Mouse (Mus musculus) lung, embryonic 15.5 days (tissue): Measurements from ENCODE around the gene Adamts3. TPM values are rescaled to one million over a fixed set of nuclear protein-coding genes. Genes with fewer than 3 reads are reported as not detected.

Experiments
- ATAC-seq: fragments of 200-750 bp; cut with Nextera tagmentation; 2 replicates; pipeline ENCODE4 v1.8.0; 2017; ENCODE audit warnings: moderate number of reproducible peaks, borderline replicate concordance; ENCODE audit not compliant: low FRiP score, low TSS enrichment; ENCODE audit errors: extremely low read depth
- H3K27ac ChIP-seq: fragments of 300-500 bp; sonication (generic); 2 replicates; pipeline ENCODE4 v1.5.1; 2015; ENCODE audit warnings: moderate library complexity, mild to moderate bottlenecking, inconsistent platforms
- H3K27me3 ChIP-seq: fragments of 300-500 bp; sonication (generic); 2 replicates; pipeline ENCODE4 v1.6.1; 2015; ENCODE audit warnings: inconsistent platforms
- H3K36me3 ChIP-seq: fragments of 300-500 bp; sonication (generic); 2 replicates; pipeline ENCODE4 v1.6.1; 2015; ENCODE audit warnings: inconsistent platforms
- H3K4me1 ChIP-seq: fragments of 300-500 bp; sonication (generic); 2 replicates; pipeline ENCODE4 v1.6.1; 2015; ENCODE audit warnings: inconsistent platforms
- H3K4me2 ChIP-seq: fragments of 300-500 bp; sonication (generic); 2 replicates; pipeline ENCODE4 v1.6.1; 2015; ENCODE audit warnings: inconsistent platforms, mild to moderate bottlenecking, moderate library complexity
- H3K4me3 ChIP-seq: fragments of 300-500 bp; sonication (generic); 2 replicates; pipeline ENCODE4 v1.5.1; 2015; ENCODE audit warnings: mild to moderate bottlenecking, inconsistent platforms
- H3K9ac ChIP-seq: fragments of 300-500 bp; sonication (generic); 2 replicates; pipeline ENCODE4 v1.6.1; 2015; ENCODE audit warnings: inconsistent platforms
- H3K9me3 ChIP-seq: fragments of 300-500 bp; sonication (generic); 2 replicates; pipeline ENCODE4 v1.6.1; 2016; ENCODE audit warnings: inconsistent platforms
- WGBS: fragments of 180-500 bp; shearing (Covaris S2); methylation state at CpG from one replicate; pipeline ENCODE4 v1.1.7; 2015; 5-methylcytosine and 5-hydroxymethylcytosine counted together
- polyA plus RNA-seq: library from polyadenylated mRNA; unstranded; fragments of >200 nt; fragmentation: Nextera tagmentation; extraction: Ambion mirVana; gene quantifications from 2 replicates; pipeline ENCODE4 v1.2.1, GENCODE M21; 2015

Gene Adamts3
- polyA plus RNA-seq, 1 experiment from 2014 or later = 3.8 TPM

GRCm38 (mm10) chr5:89881425-89881824 is 1.7 kb downstream of the Adamts3 start:
- Histone ChIP-seq H3K36me3 (no peaks in the 10 kb centered on the region), H3K9me3 (no peaks in the 10 kb centered on the region), H3K9ac (no peak overlapping the region), H3K4me1 (peaks cover 17% of the 10 kb centered on the region), H3K4me2 (peak overlapping the region; percentile 100), H3K27ac (no peak overlapping the region), H3K4me3 (peak overlapping the region; percentile 80), H3K27me3 (no peaks in the 10 kb centered on the region)
- 26% methylated on average over 4 of the region's 4 CpGs for WGBS
- no peak for ATAC-seq

DNA sequence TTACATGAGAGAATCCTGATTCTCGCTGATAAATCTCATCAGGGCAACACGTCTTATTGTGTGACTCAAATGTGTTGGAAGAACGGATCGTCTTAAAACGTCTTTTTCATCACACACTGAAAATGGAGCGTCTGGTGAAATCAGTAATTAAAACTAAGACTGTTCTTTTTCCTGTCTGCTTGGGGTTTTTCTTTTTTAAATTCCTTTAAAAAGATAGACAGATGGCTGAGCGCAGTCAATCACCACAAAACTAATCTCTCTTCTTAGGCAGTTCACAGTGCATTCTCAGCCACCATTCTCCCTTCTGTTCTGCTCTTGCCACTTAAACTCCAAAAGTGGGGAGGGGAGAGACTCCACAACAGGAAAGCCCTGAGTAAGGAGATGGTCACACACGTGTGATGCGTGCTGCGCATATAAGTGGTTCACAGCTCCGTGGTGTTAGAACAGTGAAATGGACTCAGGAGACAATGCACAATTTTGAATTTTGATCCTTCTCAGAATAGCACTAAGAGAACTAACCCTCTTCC is 4.2 kb downstream of the Adamts3 start:
- Histone ChIP-seq H3K9me3 (no peaks in the 10 kb centered on the region), H3K27ac (no peak overlapping the region), H3K4me1 (peaks cover 17% of the 10 kb centered on the region), H3K36me3 (no peaks in the 10 kb centered on the region), H3K4me3 (no peak overlapping the region), H3K9ac (no peak overlapping the region), H3K27me3 (no peaks in the 10 kb centered on the region), H3K4me2 (no peak overlapping the region)
- WGBS = 77% methylated on average over 11 of the region's 11 CpGs
- no peak for ATAC-seq

DNA sequence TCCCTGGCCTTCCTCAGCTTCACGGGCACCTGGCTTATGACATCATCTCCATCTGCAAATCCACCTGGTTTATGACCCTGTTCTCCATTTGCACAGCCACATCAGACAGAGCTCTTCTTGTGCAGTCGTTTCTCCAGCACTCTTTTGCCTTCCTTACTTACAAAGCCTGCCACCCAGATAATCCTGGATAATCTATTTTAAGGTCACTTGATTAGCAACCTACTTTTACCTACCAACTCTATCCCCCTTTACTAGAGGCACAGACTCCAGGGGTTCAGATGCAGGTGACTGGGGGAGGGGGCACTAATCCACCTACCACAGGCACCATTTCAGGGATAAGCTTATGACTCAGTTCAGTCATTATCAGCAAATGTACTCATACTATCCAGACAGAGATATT is 10.5 kb downstream of the Adamts3 start:
- Histone ChIP-seq H3K4me1 (no peaks in the 10 kb centered on the region), H3K36me3 (no peaks in the 10 kb centered on the region), H3K4me2 (no peak overlapping the region), H3K9me3 (no peaks in the 10 kb centered on the region), H3K27ac (no peak overlapping the region), H3K9ac (no peak overlapping the region), H3K4me3 (no peak overlapping the region), H3K27me3 (no peaks in the 10 kb centered on the region)
- no peak for ATAC-seq
- WGBS = 51% methylated on average over 2 of the region's 2 CpGs

DNA sequence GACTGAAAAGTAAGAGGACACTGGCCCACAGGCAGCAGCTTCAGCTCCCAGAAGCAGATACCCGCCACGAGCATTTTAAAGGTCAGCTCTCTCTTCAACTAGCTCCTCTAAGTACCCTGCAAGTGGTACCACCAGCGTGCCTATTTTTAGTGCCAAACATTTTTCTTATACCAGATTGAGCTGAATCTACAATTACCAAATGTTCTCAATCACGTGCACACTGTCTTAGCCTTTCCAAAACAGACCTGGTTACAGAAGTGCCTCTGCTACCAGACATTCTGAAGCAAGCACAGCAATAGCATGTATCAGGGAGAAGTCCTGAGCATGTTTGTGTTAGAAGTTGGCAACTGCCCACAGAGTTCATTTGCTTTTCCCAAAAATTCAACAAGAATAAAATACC is 23.5 kb downstream of the Adamts3 start:
- H3K4me3 ChIP-seq = no peak overlapping the region
- no peaks in the 10 kb centered on the region for H3K9me3 ChIP-seq
- no peak for ATAC-seq
- H3K4me1 ChIP-seq = no peaks in the 10 kb centered on the region
- no peak overlapping the region for H3K9ac ChIP-seq
- no peak overlapping the region for H3K27ac ChIP-seq
- H3K36me3 ChIP-seq = no peaks in the 10 kb centered on the region
- 73% methylated on average over 4 of the region's 4 CpGs for WGBS
- H3K4me2 ChIP-seq = no peak overlapping the region
- H3K27me3 ChIP-seq = no peaks in the 10 kb centered on the region

- Histone ChIP-seq H3K4me3 (no peak overlapping the region), H3K9ac (no peak overlapping the region), H3K27ac (no peak overlapping the region), H3K9me3 (no peaks in the 10 kb centered on the region), H3K4me1 (no peaks in the 10 kb centered on the region), H3K36me3 (no peaks in the 10 kb centered on the region), H3K4me2 (no peak overlapping the region), H3K27me3 (no peaks in the 10 kb centered on the region)
- 97% methylated on average over 1 of the region's 1 CpGs for WGBS
- no peak for ATAC-seq
Observed at GRCm38 (mm10) chr5:89858837-89859236, 24.3 kb downstream of the Adamts3 start.

- Histone ChIP-seq H3K4me2 (no peak overlapping the region), H3K9me3 (no peaks in the 10 kb centered on the region), H3K4me1 (peaks cover 6% of the 10 kb centered on the region), H3K4me3 (no peak overlapping the region), H3K27me3 (no peaks in the 10 kb centered on the region), H3K27ac (no peak overlapping the region), H3K36me3 (no peaks in the 10 kb centered on the region), H3K9ac (no peak overlapping the region)
- 60% methylated on average over 1 of the region's 1 CpGs for WGBS
- no peak for ATAC-seq
Observed at GRCm38 (mm10) chr5:89846551-89846950, 36.6 kb downstream of the Adamts3 start.

DNA sequence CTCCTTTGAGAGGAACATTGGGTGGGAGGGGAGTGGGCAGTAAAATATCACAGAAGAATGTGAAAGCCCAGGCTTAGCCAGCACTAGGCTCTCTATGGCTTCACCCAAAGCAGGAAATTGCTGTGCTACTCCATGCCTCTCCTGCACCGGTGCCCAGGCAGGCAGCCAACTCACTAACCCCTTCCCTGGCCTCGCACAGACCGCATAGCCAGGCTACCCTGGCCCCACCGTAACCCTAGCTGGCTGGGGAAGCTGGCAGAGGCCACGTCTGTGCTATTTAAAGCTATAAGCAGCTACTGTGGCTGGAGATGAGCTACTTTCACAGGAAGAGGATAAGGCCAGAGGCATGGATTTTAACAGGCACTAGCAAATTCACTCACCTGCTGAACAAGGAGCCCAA is 38.8 kb downstream of the Adamts3 start:
- Histone ChIP-seq H3K27me3 (no peaks in the 10 kb centered on the region), H3K36me3 (no peaks in the 10 kb centered on the region), H3K9ac (no peak overlapping the region), H3K9me3 (no peaks in the 10 kb centered on the region), H3K4me3 (no peak overlapping the region), H3K4me1 (peaks cover 6% of the 10 kb centered on the region), H3K27ac (no peak overlapping the region), H3K4me2 (no peak overlapping the region)
- ATAC-seq = peak; percentile 79
- 14% methylated on average over 5 of the region's 5 CpGs for WGBS

GRCm38 (mm10) chr5:89843478-89843877 is 39.7 kb downstream of the Adamts3 start:
- peaks cover 6% of the 10 kb centered on the region for H3K4me1 ChIP-seq
- no peak overlapping the region for H3K4me2 ChIP-seq
- H3K4me3 ChIP-seq = no peak overlapping the region
- H3K9me3 ChIP-seq = no peaks in the 10 kb centered on the region
- no peak overlapping the region for H3K27ac ChIP-seq
- H3K27me3 ChIP-seq = no peaks in the 10 kb centered on the region
- H3K36me3 ChIP-seq = no peaks in the 10 kb centered on the region
- H3K9ac ChIP-seq = no peak overlapping the region
- no peak for ATAC-seq
- WGBS = 74% methylated on average over 7 of the region's 7 CpGs

GRCm38 (mm10) chr5:89839627-89840026 is 43.5 kb downstream of the Adamts3 start:
- 0 out of 2 replicates have a peak, but pooled peaks have one; percentile 23 for ATAC-seq
- Histone ChIP-seq H3K9ac (no peak overlapping the region), H3K36me3 (no peaks in the 10 kb centered on the region), H3K4me3 (no peak overlapping the region), H3K27ac (no peak overlapping the region), H3K9me3 (no peaks in the 10 kb centered on the region), H3K27me3 (no peaks in the 10 kb centered on the region), H3K4me1 (peaks cover 5% of the 10 kb centered on the region), H3K4me2 (no peak overlapping the region)
- WGBS = 47% methylated on average over 4 of the region's 4 CpGs

GRCm38 (mm10) chr5:89821175-89821574 is 62.0 kb downstream of the Adamts3 start:
- no peak for ATAC-seq

GRCm38 (mm10) chr5:89819531-89819930 is 63.6 kb downstream of the Adamts3 start:
- H3K27me3 ChIP-seq = no peaks in the 10 kb centered on the region
- no peak overlapping the region for H3K9ac ChIP-seq
- H3K9me3 ChIP-seq = no peaks in the 10 kb centered on the region
- peaks cover 6% of the 10 kb centered on the region; the same call in 1 of the 2 replicates for H3K4me1 ChIP-seq
- ATAC-seq = no peak
- no peak overlapping the region for H3K4me3 ChIP-seq
- no peaks in the 10 kb centered on the region for H3K36me3 ChIP-seq
- WGBS = 25% methylated on average over 3 of the region's 3 CpGs
- H3K27ac ChIP-seq = no peak overlapping the region
- no peak overlapping the region for H3K4me2 ChIP-seq

More at GRCm38 (mm10) chr5:89821175-89821574, 62.0 kb downstream of the Adamts3 start:
- Histone ChIP-seq H3K9me3 (no peaks in the 10 kb centered on the region), H3K27ac (no peak overlapping the region), H3K4me2 (no peak overlapping the region), H3K9ac (no peak overlapping the region), H3K4me3 (no peak overlapping the region), H3K4me1 (peaks cover 6% of the 10 kb centered on the region; the same call in 1 of the 2 replicates), H3K27me3 (no peaks in the 10 kb centered on the region), H3K36me3 (no peaks in the 10 kb centered on the region)
- 56% methylated on average over 1 of the region's 1 CpGs for WGBS

DNA sequence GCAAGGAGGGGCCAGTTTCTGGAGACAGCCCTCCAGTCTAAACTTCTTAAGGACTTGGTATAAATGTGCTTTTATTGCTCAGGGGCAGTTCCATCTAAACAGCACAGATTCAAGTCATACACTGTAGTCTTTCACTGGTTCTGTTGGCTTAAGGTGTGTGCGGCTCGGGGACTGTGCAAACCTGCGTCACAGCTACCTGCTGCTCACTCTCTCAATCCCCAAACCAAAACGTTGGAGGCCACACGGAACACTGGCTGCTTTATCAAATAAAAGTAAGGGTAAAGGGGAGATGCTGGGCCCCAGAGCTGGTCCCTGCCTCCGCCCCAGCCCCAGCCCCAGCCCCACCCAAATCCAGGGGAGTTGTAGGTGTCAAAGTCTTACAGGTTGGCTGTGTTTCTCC is 66.5 kb downstream of the Adamts3 start:
- WGBS = 55% methylated on average over 6 of the region's 6 CpGs
- Histone ChIP-seq H3K27me3 (no peaks in the 10 kb centered on the region), H3K9me3 (no peaks in the 10 kb centered on the region), H3K4me2 (no peak overlapping the region), H3K36me3 (no peaks in the 10 kb centered on the region), H3K4me3 (no peak overlapping the region), H3K9ac (no peak overlapping the region), H3K27ac (no peak overlapping the region), H3K4me1 (peaks cover 6% of the 10 kb centered on the region; the same call in 1 of the 2 replicates)
- no peak for ATAC-seq

GRCm38 (mm10) chr5:89814552-89814951 is 68.6 kb downstream of the Adamts3 start:
- 82% methylated on average over 3 of the region's 3 CpGs for WGBS
- H3K36me3 ChIP-seq = no peaks in the 10 kb centered on the region
- H3K27ac ChIP-seq = no peak overlapping the region
- ATAC-seq = no peak
- H3K9me3 ChIP-seq = no peaks in the 10 kb centered on the region
- no peak overlapping the region for H3K9ac ChIP-seq
- H3K4me2 ChIP-seq = no peak overlapping the region
- H3K4me3 ChIP-seq = no peak overlapping the region
- no peaks in the 10 kb centered on the region for H3K27me3 ChIP-seq
- H3K4me1 ChIP-seq = peaks cover 6% of the 10 kb centered on the region; the same call in 1 of the 2 replicates
